Mouse (Mus musculus) bone marrow, adult 2 months (tissue): ENCODE results near the gene Gm9833.

Experiments
- CTCF ChIP-seq: fragments of 200-500 bp; IDR thresholded peaks from 2 replicates; pipeline ENCODE4 v1.5.1; 2011; ENCODE audit warnings: low read length, control low read depth; ENCODE audit not compliant: control insufficient read depth, insufficient read depth
- POLR2A ChIP-seq: fragments of 200-500 bp; IDR thresholded peaks from 2 replicates; pipeline ENCODE4 v1.6.1; 2011; ENCODE audit warnings: low read depth, mild to moderate bottlenecking, control low read depth, low read length, borderline replicate concordance; ENCODE audit not compliant: control insufficient read depth

DNA sequence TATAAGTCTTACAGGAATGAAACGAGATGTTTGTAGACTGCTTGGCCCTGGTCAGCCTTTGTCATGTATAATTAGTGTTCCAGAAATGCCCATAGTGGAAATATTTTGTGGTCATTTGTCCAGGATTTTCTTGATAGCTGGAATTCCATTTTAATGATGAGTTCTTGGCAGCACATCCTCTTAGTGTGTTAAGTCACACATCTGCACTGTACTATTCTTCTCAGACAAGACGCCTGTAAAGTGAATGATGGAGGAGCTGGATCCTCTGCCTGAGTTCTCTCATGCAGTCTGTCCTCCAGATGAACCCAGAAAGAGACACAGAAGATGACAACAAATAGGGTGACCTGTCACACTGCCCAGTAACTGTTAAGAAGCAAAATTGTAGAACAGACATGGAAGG lies 38.1 kb downstream of the Gm9833 start:
- TF ChIP-seq CTCF (no peak), POLR2A (no peak)
